Mouse (Mus musculus): ENCODE results near the gene Snx13. TPM values are rescaled to one million over a fixed set of nuclear protein-coding genes. Genes with fewer than 3 reads are reported as not detected.

The Snx13 gene
- polyA plus RNA-seq, 1 experiment from 2014 or later = 32.1 TPM

- ATAC-seq = peak; percentile 78
- H3K27ac ChIP-seq (ENCODE audit: low read length) = no peak overlapping the region
- no peak overlapping the region for H3K4me3 ChIP-seq (replicated peaks; ENCODE audit: low read length)
- no peaks in the 10 kb centered on the region for H3K4me1 ChIP-seq (replicated peaks; ENCODE audit: control insufficient read depth, insufficient read depth, low read length)
- H3K36me3 ChIP-seq (ENCODE audit: control insufficient read depth, insufficient read depth) = no peaks in the 10 kb centered on the region
- no peak overlapping the region for H3K4me2 ChIP-seq (ENCODE audit: low read length)
- H3K9ac ChIP-seq (replicated peaks; ENCODE audit: low read depth, low read length) = no peak overlapping the region
- WGBS = 36% methylated on average over 3 of the region's 3 CpGs
- no peaks in the 10 kb centered on the region for H3K27me3 ChIP-seq (replicated peaks; ENCODE audit: control insufficient read depth, insufficient read depth, low read length)
- no peaks in the 10 kb centered on the region for H3K9me3 ChIP-seq (ENCODE audit: control insufficient read depth, low read length)
Observed at GRCm38 (mm10) chr12:35063697-35064468, 16.9 kb downstream of the Snx13 start.

DNA sequence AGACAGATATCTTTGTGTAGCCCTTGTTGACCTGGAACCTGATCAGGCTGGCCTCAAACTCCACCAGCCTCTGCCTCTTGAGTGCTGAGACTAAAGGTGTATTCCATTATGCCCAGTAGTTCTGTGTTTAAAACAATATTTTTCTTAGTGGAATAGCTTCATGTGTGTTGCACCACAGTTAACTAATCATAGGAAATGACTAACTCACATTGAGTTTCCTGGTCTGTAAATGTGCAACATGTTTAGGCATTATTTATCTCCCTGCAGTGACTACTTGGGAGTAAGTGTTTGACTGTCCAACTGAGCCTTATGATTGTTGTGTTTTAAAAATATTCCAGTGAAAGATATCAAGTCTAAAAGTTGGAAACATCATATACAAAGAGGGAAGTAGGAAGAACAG lies 20.6 kb downstream of the Snx13 start:
- Histone ChIP-seq H3K27ac (ENCODE audit: low read length) (no peak overlapping the region), H3K9ac (replicated peaks; ENCODE audit: low read depth, low read length) (no peak overlapping the region), H3K36me3 (ENCODE audit: control insufficient read depth, insufficient read depth) (no peaks in the 10 kb centered on the region), H3K4me2 (ENCODE audit: low read length) (no peak overlapping the region), H3K4me3 (replicated peaks; ENCODE audit: low read length) (no peak overlapping the region), H3K4me1 (replicated peaks; ENCODE audit: control insufficient read depth, insufficient read depth, low read length) (no peaks in the 10 kb centered on the region), H3K27me3 (replicated peaks; ENCODE audit: control insufficient read depth, insufficient read depth, low read length) (no peaks in the 10 kb centered on the region), H3K9me3 (ENCODE audit: control insufficient read depth, low read length) (no peaks in the 10 kb centered on the region)
- no peak for ATAC-seq

GRCm38 (mm10) chr12:35071336-35071735 lies 24.4 kb downstream of the Snx13 start:
- H3K4me2 ChIP-seq (ENCODE audit: low read length) = no peak overlapping the region
- no peaks in the 10 kb centered on the region for H3K36me3 ChIP-seq (ENCODE audit: control insufficient read depth, insufficient read depth)
- H3K9me3 ChIP-seq (ENCODE audit: control insufficient read depth, low read length) = no peaks in the 10 kb centered on the region
- no peaks in the 10 kb centered on the region for H3K27me3 ChIP-seq (replicated peaks; ENCODE audit: control insufficient read depth, insufficient read depth, low read length)
- H3K4me1 ChIP-seq (replicated peaks; ENCODE audit: control insufficient read depth, insufficient read depth, low read length) = no peaks in the 10 kb centered on the region
- H3K27ac ChIP-seq (ENCODE audit: low read length) = no peak overlapping the region
- H3K9ac ChIP-seq (replicated peaks; ENCODE audit: low read depth, low read length) = no peak overlapping the region
- no peak for ATAC-seq
- no peak overlapping the region for H3K4me3 ChIP-seq (replicated peaks; ENCODE audit: low read length)

DNA sequence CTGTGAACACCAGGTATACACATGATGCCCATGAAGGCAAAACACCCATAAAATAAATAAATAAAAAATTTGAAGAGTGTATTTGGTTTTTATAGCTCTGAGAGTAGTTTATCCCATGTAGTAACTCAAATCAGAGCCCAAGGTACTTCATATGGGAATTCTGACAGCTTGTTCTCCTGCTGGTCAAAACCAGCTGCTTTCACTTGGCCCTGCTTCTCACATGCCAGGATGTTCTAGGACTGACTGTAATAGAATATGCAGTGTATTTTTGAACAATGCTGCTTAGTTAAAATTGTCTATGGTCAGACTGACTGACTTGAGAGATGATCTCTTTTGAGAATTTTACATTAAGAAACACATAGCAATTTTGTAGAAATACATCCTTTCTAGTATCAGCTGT lies 25.2 kb downstream of the Snx13 start:
- Histone ChIP-seq H3K36me3 (ENCODE audit: control insufficient read depth, insufficient read depth) (no peaks in the 10 kb centered on the region), H3K9ac (replicated peaks; ENCODE audit: low read depth, low read length) (no peak overlapping the region), H3K4me3 (replicated peaks; ENCODE audit: low read length) (no peak overlapping the region)

GRCm38 (mm10) chr12:35075993-35076392 lies 29.0 kb downstream of the Snx13 start:
- H3K27me3 ChIP-seq (replicated peaks; ENCODE audit: control insufficient read depth, insufficient read depth, low read length) = no peaks in the 10 kb centered on the region
- H3K4me3 ChIP-seq (replicated peaks; ENCODE audit: low read length) = no peak overlapping the region
- no peak overlapping the region for H3K9ac ChIP-seq (replicated peaks; ENCODE audit: low read depth, low read length)
- ATAC-seq = no peak
- no peaks in the 10 kb centered on the region for H3K36me3 ChIP-seq (ENCODE audit: control insufficient read depth, insufficient read depth)
- no peak overlapping the region for H3K27ac ChIP-seq (ENCODE audit: low read length)
- no peaks in the 10 kb centered on the region for H3K9me3 ChIP-seq (ENCODE audit: control insufficient read depth, low read length)
- WGBS = 91% methylated on average over 3 of the region's 3 CpGs
- H3K4me1 ChIP-seq (replicated peaks; ENCODE audit: control insufficient read depth, insufficient read depth, low read length) = no peaks in the 10 kb centered on the region
- H3K4me2 ChIP-seq (ENCODE audit: low read length) = no peak overlapping the region

More for the DNA sequence above, 25.2 kb downstream of the Snx13 start:
- H3K9me3 ChIP-seq (ENCODE audit: control insufficient read depth, low read length) = no peaks in the 10 kb centered on the region
- H3K4me2 ChIP-seq (ENCODE audit: low read length) = no peak overlapping the region
- H3K27ac ChIP-seq (ENCODE audit: low read length) = no peak overlapping the region
- ATAC-seq = no peak
- no peaks in the 10 kb centered on the region for H3K4me1 ChIP-seq (replicated peaks; ENCODE audit: control insufficient read depth, insufficient read depth, low read length)
- H3K27me3 ChIP-seq (replicated peaks; ENCODE audit: control insufficient read depth, insufficient read depth, low read length) = no peaks in the 10 kb centered on the region

DNA sequence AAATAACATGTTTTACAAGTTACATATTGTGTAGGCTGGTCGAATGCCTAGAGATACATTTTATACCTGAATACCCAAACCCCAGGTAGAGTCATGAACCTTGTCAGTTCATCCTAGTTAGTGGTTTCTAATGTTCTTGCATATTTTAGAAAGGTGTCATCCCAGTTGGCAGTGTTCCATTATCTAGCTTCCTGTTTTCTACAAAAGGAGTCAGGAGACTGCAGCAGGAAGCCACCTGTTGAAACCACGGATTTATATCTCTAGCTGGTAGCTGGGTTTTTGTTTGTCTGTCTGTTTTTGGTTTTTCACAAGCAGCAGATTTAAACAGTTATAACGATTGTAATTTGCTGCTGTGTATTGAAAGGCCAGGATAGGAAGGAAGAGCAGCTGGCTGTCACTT lies 76.6 kb downstream of the Snx13 start:
- no peak for ATAC-seq
- no peak overlapping the region for H3K9ac ChIP-seq (replicated peaks; ENCODE audit: low read depth, low read length)
- no peaks in the 10 kb centered on the region for H3K36me3 ChIP-seq (ENCODE audit: control insufficient read depth, insufficient read depth)
- no peak overlapping the region for H3K27ac ChIP-seq (ENCODE audit: low read length)
- 81% methylated on average over 3 of the region's 3 CpGs for WGBS
- no peaks in the 10 kb centered on the region for H3K4me1 ChIP-seq (replicated peaks; ENCODE audit: control insufficient read depth, insufficient read depth, low read length)
- no peaks in the 10 kb centered on the region for H3K9me3 ChIP-seq (ENCODE audit: control insufficient read depth, low read length)
- no peak overlapping the region for H3K4me2 ChIP-seq (ENCODE audit: low read length)
- no peaks in the 10 kb centered on the region for H3K27me3 ChIP-seq (replicated peaks; ENCODE audit: control insufficient read depth, insufficient read depth, low read length)
- no peak overlapping the region for H3K4me3 ChIP-seq (replicated peaks; ENCODE audit: low read length)

DNA sequence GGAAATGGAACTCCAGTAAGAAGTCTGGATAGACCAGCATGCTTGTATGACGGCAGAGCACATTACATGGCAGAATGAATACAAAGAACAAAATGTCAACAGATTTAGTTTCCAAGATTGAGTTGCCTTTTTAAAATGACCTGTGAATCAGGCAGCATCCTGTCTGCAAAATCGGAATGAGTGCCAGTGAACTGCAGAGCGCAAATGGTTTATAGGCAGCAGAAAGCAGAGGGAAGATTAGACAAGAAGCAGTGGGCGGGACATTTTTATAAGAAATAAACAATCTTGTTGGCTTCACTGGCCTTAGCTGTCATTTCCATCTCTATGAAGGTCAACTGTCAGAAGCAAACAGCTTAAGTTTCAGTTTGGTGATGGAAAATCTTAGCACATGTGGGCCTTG lies 106.2 kb downstream of the Snx13 start:
- ATAC-seq = no peak
- Histone ChIP-seq H3K27ac (ENCODE audit: low read length) (no peak overlapping the region), H3K4me1 (replicated peaks; ENCODE audit: control insufficient read depth, insufficient read depth, low read length) (no peaks in the 10 kb centered on the region), H3K4me3 (replicated peaks; ENCODE audit: low read length) (no peak overlapping the region), H3K36me3 (ENCODE audit: control insufficient read depth, insufficient read depth) (no peaks in the 10 kb centered on the region), H3K9ac (replicated peaks; ENCODE audit: low read depth, low read length) (no peak overlapping the region), H3K4me2 (ENCODE audit: low read length) (no peak overlapping the region), H3K27me3 (replicated peaks; ENCODE audit: control insufficient read depth, insufficient read depth, low read length) (no peaks in the 10 kb centered on the region), H3K9me3 (ENCODE audit: control insufficient read depth, low read length) (no peaks in the 10 kb centered on the region)
- 82% methylated on average over 4 of the region's 4 CpGs for WGBS

DNA sequence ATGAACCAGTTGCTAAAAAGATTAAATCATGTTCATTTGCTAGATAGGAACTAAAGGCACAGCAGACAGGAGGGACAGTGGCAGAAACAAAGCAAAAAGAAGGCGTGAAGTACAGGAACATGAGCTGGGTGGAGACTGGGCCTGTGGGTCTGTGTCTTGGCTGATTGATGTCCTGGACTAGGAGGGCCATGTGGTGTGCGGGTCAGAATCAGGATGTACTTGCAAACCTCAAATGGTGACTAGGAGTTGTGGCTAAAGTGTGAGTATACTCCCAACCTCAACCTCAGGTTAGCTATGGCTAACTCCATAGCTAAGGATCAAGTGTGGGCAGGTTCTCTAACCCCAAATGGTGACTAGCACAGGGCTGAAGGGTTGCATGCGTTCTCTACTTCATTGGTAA lies 107.2 kb downstream of the Snx13 start:
- no peaks in the 10 kb centered on the region for H3K27me3 ChIP-seq (replicated peaks; ENCODE audit: control insufficient read depth, insufficient read depth, low read length)
- H3K27ac ChIP-seq (ENCODE audit: low read length) = no peak overlapping the region
- no peaks in the 10 kb centered on the region for H3K36me3 ChIP-seq (ENCODE audit: control insufficient read depth, insufficient read depth)
- no peak overlapping the region for H3K4me3 ChIP-seq (replicated peaks; ENCODE audit: low read length)
- H3K4me1 ChIP-seq (replicated peaks; ENCODE audit: control insufficient read depth, insufficient read depth, low read length) = no peaks in the 10 kb centered on the region
- no peaks in the 10 kb centered on the region for H3K9me3 ChIP-seq (ENCODE audit: control insufficient read depth, low read length)
- 86% methylated on average over 3 of the region's 3 CpGs for WGBS
- no peak overlapping the region for H3K4me2 ChIP-seq (ENCODE audit: low read length)
- no peak for ATAC-seq
- H3K9ac ChIP-seq (replicated peaks; ENCODE audit: low read depth, low read length) = no peak overlapping the region

GRCm38 (mm10) chr12:35157237-35157636 lies 110.3 kb downstream of the Snx13 start:
- no peak for ATAC-seq

GRCm38 (mm10) chr12:35161690-35162089 lies 114.7 kb downstream of the Snx13 start:
- H3K4me1 ChIP-seq (replicated peaks; ENCODE audit: control insufficient read depth, insufficient read depth, low read length) = no peaks in the 10 kb centered on the region
- no peaks in the 10 kb centered on the region for H3K27me3 ChIP-seq (replicated peaks; ENCODE audit: control insufficient read depth, insufficient read depth, low read length)
- H3K36me3 ChIP-seq (ENCODE audit: control insufficient read depth, insufficient read depth) = no peaks in the 10 kb centered on the region
- no peak overlapping the region for H3K4me3 ChIP-seq (replicated peaks; ENCODE audit: low read length)
- H3K27ac ChIP-seq (ENCODE audit: low read length) = no peak overlapping the region
- no peaks in the 10 kb centered on the region for H3K9me3 ChIP-seq (ENCODE audit: control insufficient read depth, low read length)
- ATAC-seq = no peak
- no peak overlapping the region for H3K9ac ChIP-seq (replicated peaks; ENCODE audit: low read depth, low read length)
- no peak overlapping the region for H3K4me2 ChIP-seq (ENCODE audit: low read length)
- WGBS = 82% methylated on average over 4 of the region's 4 CpGs

More at GRCm38 (mm10) chr12:35157237-35157636, 110.3 kb downstream of the Snx13 start:
- H3K4me3 ChIP-seq (replicated peaks; ENCODE audit: low read length) = no peak overlapping the region
- no peak overlapping the region for H3K9ac ChIP-seq (replicated peaks; ENCODE audit: low read depth, low read length)
- H3K4me1 ChIP-seq (replicated peaks; ENCODE audit: control insufficient read depth, insufficient read depth, low read length) = no peaks in the 10 kb centered on the region
- H3K9me3 ChIP-seq (ENCODE audit: control insufficient read depth, low read length) = no peaks in the 10 kb centered on the region
- 73% methylated on average over 4 of the region's 4 CpGs for WGBS
- no peaks in the 10 kb centered on the region for H3K27me3 ChIP-seq (replicated peaks; ENCODE audit: control insufficient read depth, insufficient read depth, low read length)
- no peak overlapping the region for H3K4me2 ChIP-seq (ENCODE audit: low read length)
- H3K27ac ChIP-seq (ENCODE audit: low read length) = no peak overlapping the region
- H3K36me3 ChIP-seq (ENCODE audit: control insufficient read depth, insufficient read depth) = no peaks in the 10 kb centered on the region
